Mouse (Mus musculus) MEL (cell line): ENCODE measurements around the gene Cebpz. TPM values are rescaled to one million over a fixed set of nuclear protein-coding genes. Genes with fewer than 3 reads are reported as not detected.

Source experiments
- DNase-seq: peaks from one replicate; pipeline ENCODE4 v3.0.0; 2011; ENCODE audit warnings: low read depth, low spot score
- H3K27ac ChIP-seq: 2 replicates; pipeline ENCODE4 v1.5.1; 2012; ENCODE audit warnings: low read depth, mild to moderate bottlenecking, control low read depth, low read length, moderate library complexity; ENCODE audit not compliant: control insufficient read depth
- H3K27me3 ChIP-seq, 2 experiments: fragments of 150-350 bp in 1 of 2; sonication (generic) in 1 of 2; 2 replicates each; pipeline ENCODE4 v1.6.1; 2012; ENCODE audit warnings: low read length in 2 of 2, mild to moderate bottlenecking in 2 of 2, improper control_type of control experiment in 1 of 2, moderate library complexity in 1 of 2; ENCODE audit not compliant: insufficient read depth in 2 of 2, control insufficient read depth in 1 of 2
- H3K36me3 ChIP-seq, 2 experiments: 2 replicates each; pipeline ENCODE4 v1.6.1; 2012 to 2014; ENCODE audit warnings: low read length in 2 of 2, improper control_type of control experiment in 1 of 2, inconsistent platforms in 1 of 2, mild to moderate bottlenecking in 1 of 2; ENCODE audit not compliant: insufficient read depth in 2 of 2, control insufficient read depth in 1 of 2
- H3K4me1 ChIP-seq, 2 experiments: fragments of 150-350 bp in 1 of 2; sonication (generic) in 1 of 2; 2 replicates each; pipeline ENCODE4 v1.6.1; 2012; ENCODE audit warnings: low read length in 2 of 2, improper control_type of control experiment in 1 of 2, mild to moderate bottlenecking in 1 of 2; ENCODE audit not compliant: insufficient read depth in 2 of 2, control insufficient read depth in 1 of 2
- H3K4me3 ChIP-seq, 2 experiments: fragments of 150-350 bp in 1 of 2; sonication (generic) in 1 of 2; 2 replicates each; pipeline ENCODE4 v1.5.1; 2012; ENCODE audit warnings: low read depth in 2 of 2, low read length in 2 of 2, mild to moderate bottlenecking in 2 of 2, moderate library complexity in 2 of 2, control low read depth in 1 of 2, improper control_type of control experiment in 1 of 2; ENCODE audit not compliant: control insufficient read depth in 1 of 2, insufficient read depth in 1 of 2
- H3K79me2 ChIP-seq: 2 replicates; pipeline ENCODE4 v1.6.1; 2012; ENCODE audit warnings: mild to moderate bottlenecking, low read length, moderate library complexity; ENCODE audit not compliant: control insufficient read depth, poor library complexity, insufficient read depth
- H3K9ac ChIP-seq: 2 replicates; pipeline ENCODE4 v1.6.1; 2012; ENCODE audit warnings: low read depth, mild to moderate bottlenecking, control low read depth, low read length, moderate library complexity; ENCODE audit not compliant: control insufficient read depth, poor library complexity, severe bottlenecking
- H3K9me3 ChIP-seq: fragments of 150-350 bp; sonication (generic); replicated peaks from 2 replicates; pipeline ENCODE4 v1.6.1; 2012; ENCODE audit warnings: mild to moderate bottlenecking, low read length, improper control_type of control experiment, moderate library complexity; ENCODE audit not compliant: insufficient read depth
- CHD1 ChIP-seq: IDR thresholded peaks from 2 replicates; pipeline ENCODE4 v1.6.1; 2012; ENCODE audit warnings: low read depth, mild to moderate bottlenecking, inconsistent platforms, low read length, improper control_type of control experiment
- CHD2 ChIP-seq: IDR thresholded peaks from 2 replicates; pipeline ENCODE4 v1.6.1; 2011; ENCODE audit warnings: low read length, improper control_type of control experiment
- ELF1 ChIP-seq: IDR thresholded peaks from 2 replicates; pipeline ENCODE4 v1.6.1; 2014; ENCODE audit warnings: low read depth, mild to moderate bottlenecking, inconsistent platforms, low read length, improper control_type of control experiment, moderate library complexity
- GABPA ChIP-seq: IDR thresholded peaks from 2 replicates; pipeline ENCODE4 v1.6.1; 2012; ENCODE audit warnings: low read depth, mild to moderate bottlenecking, inconsistent platforms, low read length, improper control_type of control experiment, moderate library complexity
- GATA1 ChIP-seq: IDR thresholded peaks from 2 replicates; pipeline ENCODE4 v1.6.1; 2011; ENCODE audit warnings: low read depth, low read length, improper control_type of control experiment
- HCFC1 ChIP-seq: IDR thresholded peaks from 2 replicates; pipeline ENCODE4 v1.6.1; 2012; ENCODE audit warnings: low read depth, mild to moderate bottlenecking, inconsistent platforms, low read length, improper control_type of control experiment, moderate library complexity
- KAT2A ChIP-seq: conservative IDR thresholded peaks from 2 replicates; pipeline ENCODE4 v1.6.1; 2012; ENCODE audit warnings: low read depth, low read length, improper control_type of control experiment, inconsistent platforms
- MAFK ChIP-seq: IDR thresholded peaks from 2 replicates; pipeline ENCODE4 v1.6.1; 2011; ENCODE audit warnings: low read depth, mild to moderate bottlenecking, low read length, improper control_type of control experiment, borderline replicate concordance
- MAZ ChIP-seq: IDR thresholded peaks from 2 replicates; pipeline ENCODE4 v1.6.1; 2012; ENCODE audit warnings: low read depth, mild to moderate bottlenecking, inconsistent platforms, low read length, improper control_type of control experiment
- MEF2A ChIP-seq: IDR thresholded peaks from 2 replicates; pipeline ENCODE4 v1.6.1; 2014; ENCODE audit warnings: low read depth, mild to moderate bottlenecking, inconsistent platforms, low read length, improper control_type of control experiment; ENCODE audit not compliant: poor library complexity, insufficient replicate concordance, severe bottlenecking; ENCODE audit errors: extremely low read depth
- MXI1 ChIP-seq: IDR thresholded peaks from 2 replicates; pipeline ENCODE4 v1.6.1; 2011; ENCODE audit warnings: mild to moderate bottlenecking, low read depth, low read length, improper control_type of control experiment
- MYB ChIP-seq: IDR thresholded peaks from 2 replicates; pipeline ENCODE4 v1.6.1; 2011; ENCODE audit warnings: mild to moderate bottlenecking, low read depth, low read length, improper control_type of control experiment
- MYC ChIP-seq: IDR thresholded peaks from 2 replicates; pipeline ENCODE4 v1.6.1; 2011; ENCODE audit warnings: low read depth, mild to moderate bottlenecking, low read length, improper control_type of control experiment, moderate library complexity
- NELFE ChIP-seq: IDR thresholded peaks from 2 replicates; pipeline ENCODE4 v1.6.1; 2011; ENCODE audit warnings: low read depth, low read length, improper control_type of control experiment
- POLR2A ChIP-seq, 2 experiments: IDR thresholded peaks; 2 replicates each; pipeline ENCODE4 v1.6.1; 2011 to 2012; ENCODE audit warnings: low read length in 2 of 2, mild to moderate bottlenecking in 2 of 2, control low read depth in 1 of 2, improper control_type of control experiment in 1 of 2, low read depth in 1 of 2, moderate library complexity in 1 of 2; ENCODE audit not compliant: control insufficient read depth in 1 of 2, insufficient read depth in 1 of 2, poor library complexity in 1 of 2
- POLR2AphosphoS2 ChIP-seq: IDR thresholded peaks from 2 replicates; pipeline ENCODE4 v1.6.1; 2011; ENCODE audit warnings: low read length, improper control_type of control experiment
- RAD21 ChIP-seq: IDR thresholded peaks from 2 replicates; pipeline ENCODE4 v1.6.1; 2011; ENCODE audit warnings: mild to moderate bottlenecking, low read depth, low read length, improper control_type of control experiment
- SIN3A ChIP-seq: IDR thresholded peaks from 2 replicates; pipeline ENCODE4 v1.6.1; 2012; ENCODE audit warnings: low read length, improper control_type of control experiment, inconsistent platforms
- SMC3 ChIP-seq: IDR thresholded peaks from 2 replicates; pipeline ENCODE4 v1.6.1; 2011; ENCODE audit warnings: low read depth, low read length, improper control_type of control experiment
- TBP ChIP-seq: IDR thresholded peaks from 2 replicates; pipeline ENCODE4 v1.8.0; 2011; ENCODE audit warnings: low read depth, low read length, improper control_type of control experiment
- TCF12 ChIP-seq: IDR thresholded peaks from 2 replicates; pipeline ENCODE4 v1.6.1; 2014; ENCODE audit warnings: low read depth, mild to moderate bottlenecking, inconsistent platforms, low read length, improper control_type of control experiment, moderate library complexity
- USF1 ChIP-seq: IDR thresholded peaks from 2 replicates; pipeline ENCODE4 v1.6.1; 2014; ENCODE audit warnings: low read depth, mild to moderate bottlenecking, inconsistent platforms, low read length, improper control_type of control experiment, moderate library complexity
- USF2 ChIP-seq, 2 experiments: IDR thresholded peaks; 2 replicates each; pipeline ENCODE4 v1.6.1; 2011 to 2012; ENCODE audit warnings: improper control_type of control experiment in 2 of 2, low read length in 2 of 2, borderline replicate concordance in 1 of 2, inconsistent platforms in 1 of 2, low read depth in 1 of 2, mild to moderate bottlenecking in 1 of 2; ENCODE audit not compliant: insufficient read depth in 1 of 2
- ZC3H11A ChIP-seq: IDR thresholded peaks from 2 replicates; pipeline ENCODE4 v1.6.1; 2012; ENCODE audit warnings: low read depth, mild to moderate bottlenecking, inconsistent platforms, low read length, improper control_type of control experiment
- ZKSCAN1 ChIP-seq: IDR thresholded peaks from 2 replicates; pipeline ENCODE4 v1.6.1; 2012; ENCODE audit warnings: low read depth, mild to moderate bottlenecking, inconsistent platforms, low read length, improper control_type of control experiment, moderate library complexity
- ZNF384 ChIP-seq: IDR thresholded peaks from 2 replicates; pipeline ENCODE4 v1.6.1; 2012; ENCODE audit warnings: low read depth, mild to moderate bottlenecking, inconsistent platforms, low read length, improper control_type of control experiment
- polyA plus RNA-seq, 2 experiments: library from polyadenylated mRNA; stranded (reverse) in 1 of 2; unstranded in 1 of 2; fragments of >175 nt in 1 of 2; fragments of >200 nt in 1 of 2; gene quantifications; 2 replicates each; pipeline versions ENCODE4 v1.2.1 to v1.2.4; 2012; ENCODE audit warnings: low replicate concordance in 2 of 2, low read depth in 1 of 2; ENCODE audit not compliant: insufficient read length in 2 of 2, insufficient read depth in 1 of 2, missing spikeins in 1 of 2
- total RNA-seq: library from RNA; depleted of rRNA; stranded (reverse); fragments of 300-350 nt; gene quantifications from 2 replicates; pipeline ENCODE4 v1.2.3, GENCODE M21; 2012

The Cebpz gene
- total and polyA plus RNA-seq, 3 experiments: 69.9 to 128 (median 80.7) TPM

- DNase-seq: no peak
- H3K27ac ChIP-seq: no peak overlapping the region
- no peak for TF ChIP-seq HCFC1
- no peak for TF ChIP-seq USF2 (IDR thresholded peaks at IDR 0.05; ENCODE audit: borderline replicate concordance in 1 of 2, insufficient read depth in 1 of 2, low read depth in 1 of 2, low read length in 2 of 2)
- no peak; the same call in 1 of the 2 replicates for TF ChIP-seq RAD21
- no peak for TF ChIP-seq MEF2A
- TF ChIP-seq SMC3: no peak
- no peak for TF ChIP-seq ZNF384
- TF ChIP-seq ZC3H11A: no peak
- no peak for TF ChIP-seq MXI1
- TF ChIP-seq MYC: no peak
- no peak for TF ChIP-seq NELFE
- no peak for TF ChIP-seq MAZ
- TF ChIP-seq POLR2A (IDR thresholded peaks at IDR 0.05; ENCODE audit: control insufficient read depth in 1 of 2, insufficient read depth in 1 of 2, low read depth in 1 of 2, low read length in 2 of 2, poor library complexity in 1 of 2): no peak
- TF ChIP-seq GATA1: no peak
- no peak for TF ChIP-seq POLR2AphosphoS2
- TF ChIP-seq MAFK: no peak
- H3K4me1 ChIP-seq: no peaks in the 10 kb centered on the region
- H3K9me3 ChIP-seq: no peaks in the 10 kb centered on the region
- H3K79me2 ChIP-seq: no peaks in the 10 kb centered on the region
- H3K36me3 ChIP-seq: no peaks in the 10 kb centered on the region
- no peaks in the 10 kb centered on the region; a peak in 1 of 4 replicates for H3K27me3 ChIP-seq
- no peak overlapping the region for H3K4me3 ChIP-seq
- no peak overlapping the region for H3K9ac ChIP-seq
Observed at GRCm38 (mm10) chr17:78959473-78959872, 22.6 kb upstream of the Cebpz start.

DNA sequence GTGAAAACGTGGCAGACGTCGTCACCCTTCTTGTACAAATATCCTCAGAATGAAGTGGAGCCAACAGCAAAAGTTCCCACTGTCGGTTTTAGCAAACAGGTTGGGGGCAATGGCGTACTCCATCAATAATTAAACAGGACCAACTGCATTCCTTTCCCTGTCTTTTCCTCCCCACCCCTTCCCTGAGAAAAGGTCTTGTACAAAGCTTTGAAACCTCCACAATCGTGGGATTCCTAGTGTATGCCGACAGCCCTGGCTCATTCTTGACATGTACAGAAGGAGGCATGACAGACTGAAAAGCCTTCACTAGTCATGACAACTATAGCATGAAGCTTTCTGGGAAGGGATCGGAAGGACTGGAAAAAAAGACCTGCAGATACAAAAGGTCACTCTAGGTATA is 16.4 kb upstream of the Cebpz start:
- Histone ChIP-seq H3K4me3 (no peak overlapping the region), H3K79me2 (no peaks in the 10 kb centered on the region), H3K27ac (no peak overlapping the region), H3K36me3 (no peaks in the 10 kb centered on the region), H3K9ac (no peak overlapping the region), H3K4me1 (no peaks in the 10 kb centered on the region), H3K27me3 (no peaks in the 10 kb centered on the region; a peak in 1 of 4 replicates), H3K9me3 (no peaks in the 10 kb centered on the region)
- TF ChIP-seq USF2 (IDR thresholded peaks at IDR 0.05; ENCODE audit: borderline replicate concordance in 1 of 2, insufficient read depth in 1 of 2, low read depth in 1 of 2, low read length in 2 of 2) (no peak), TBP (no peak), GATA1 (no peak), USF1 (no peak), ZNF384 (no peak), MAZ (no peak), TCF12 (no peak), CHD1 (no peak), NELFE (no peak), KAT2A (no peak), CHD2 (no peak), MYB (no peak), HCFC1 (no peak), GABPA (no peak), ZKSCAN1 (no peak), ZC3H11A (no peak), SIN3A (no peak), ELF1 (no peak)
- DNase-seq: no peak
